Mouse (Mus musculus): Measurements from ENCODE around the gene Ncor2.

GRCm38 (mm10) chr5:125132566-125133260 lies 46.3 kb downstream of the Ncor2 start:
- no peak for TF ChIP-seq EP300 (IDR thresholded peaks at IDR 0.05; ENCODE audit: low read depth in 1 of 2, low read length in 2 of 2)
- no peak for TF ChIP-seq E2F4 (IDR thresholded peaks at IDR 0.05; ENCODE audit: borderline replicate concordance, low read depth, low read length)
- TF ChIP-seq CTCF (IDR thresholded peaks at IDR 0.05 in 2 of 3, conservative IDR thresholded peaks at IDR 0.05 in 1 of 3; ENCODE audit: control insufficient read depth in 1 of 3, insufficient read depth in 1 of 3, low read depth in 2 of 3, low read length in 3 of 3, poor library complexity in 1 of 3, severe bottlenecking in 1 of 3): no peak
- TF ChIP-seq ZC3H11A (IDR thresholded peaks at IDR 0.05; ENCODE audit: low read depth, low read length): no peak
- no peak for TF ChIP-seq MAX (IDR thresholded peaks at IDR 0.05; ENCODE audit: low read length)
- no peak for TF ChIP-seq POLR2A (IDR thresholded peaks at IDR 0.05; ENCODE audit: control insufficient read depth in 1 of 2, insufficient read depth in 1 of 2, low read depth in 1 of 2, low read length in 2 of 2, poor library complexity in 1 of 2)
- no peak for TF ChIP-seq GATA1 (IDR thresholded peaks at IDR 0.05; ENCODE audit: low read depth, low read length)
- no peak for TF ChIP-seq POLR2AphosphoS5 (IDR thresholded peaks at IDR 0.05; ENCODE audit: borderline replicate concordance, low read depth, low read length)
